Mouse (Mus musculus): Measurements from ENCODE around the gene Lin7c.

- TF ChIP-seq CTCF (IDR thresholded peaks at IDR 0.05; ENCODE audit: low read depth) (no peak), EP300 (IDR thresholded peaks at IDR 0.05; ENCODE audit: low read depth) (no peak)
Observed at GRCm38 (mm10) chr2:109848305-109848704, 42.3 kb upstream of the Lin7c start.
